Mouse (Mus musculus): Measurements from ENCODE around the gene Rdh19.

Rdh19 gene

DNA sequence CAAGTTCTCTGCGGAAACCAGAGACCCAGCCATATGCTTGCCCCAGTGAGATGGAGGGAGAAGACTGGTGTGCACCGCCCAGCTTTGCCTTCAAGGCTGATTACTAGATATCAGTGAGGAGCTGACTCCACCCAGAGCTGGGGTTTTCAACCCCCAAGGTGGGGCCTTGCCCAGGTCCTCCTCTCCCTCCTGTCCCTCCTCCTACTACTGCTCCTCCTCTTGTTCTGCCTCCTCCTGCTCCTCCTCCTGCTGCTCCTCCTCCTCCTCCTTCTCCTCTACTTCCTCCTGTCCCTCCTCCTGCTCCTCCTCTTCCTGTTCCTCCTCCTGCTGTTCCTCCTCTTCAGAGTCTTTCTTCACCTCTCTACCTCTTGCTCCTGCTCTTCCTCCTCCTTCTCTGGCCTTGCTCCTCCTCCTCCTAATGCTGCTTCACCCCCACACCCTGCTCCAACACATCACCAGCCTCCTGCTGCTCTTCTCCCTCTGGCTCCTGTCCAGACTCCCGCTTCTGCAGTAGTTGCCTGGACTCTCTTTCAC is 29.5 kb downstream of the Rdh19 start:
- DNase-seq (ENCODE audit: low read depth, low spot score), result peak; percentile 34

DNA sequence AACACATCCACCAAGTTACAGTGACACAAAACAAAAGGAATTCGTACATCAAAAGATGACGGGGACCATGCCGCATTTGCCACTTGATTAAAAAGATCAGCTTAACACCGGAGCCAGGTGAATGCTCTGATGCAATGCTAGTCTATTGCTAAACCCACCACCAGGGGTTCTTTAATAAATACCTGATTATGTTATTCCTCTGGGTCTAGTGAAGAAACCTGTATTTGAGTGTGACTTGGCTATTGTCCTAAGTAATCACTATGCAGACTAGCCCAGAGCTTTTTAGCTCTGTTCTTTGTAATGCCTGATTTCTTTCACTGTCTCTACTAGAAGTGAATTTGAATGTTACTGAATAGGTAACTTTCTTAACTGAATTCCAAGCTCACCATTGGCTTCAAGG is 31.3 kb downstream of the Rdh19 start:
- no peak for DNase-seq (ENCODE audit: low read depth, low spot score)

DNA sequence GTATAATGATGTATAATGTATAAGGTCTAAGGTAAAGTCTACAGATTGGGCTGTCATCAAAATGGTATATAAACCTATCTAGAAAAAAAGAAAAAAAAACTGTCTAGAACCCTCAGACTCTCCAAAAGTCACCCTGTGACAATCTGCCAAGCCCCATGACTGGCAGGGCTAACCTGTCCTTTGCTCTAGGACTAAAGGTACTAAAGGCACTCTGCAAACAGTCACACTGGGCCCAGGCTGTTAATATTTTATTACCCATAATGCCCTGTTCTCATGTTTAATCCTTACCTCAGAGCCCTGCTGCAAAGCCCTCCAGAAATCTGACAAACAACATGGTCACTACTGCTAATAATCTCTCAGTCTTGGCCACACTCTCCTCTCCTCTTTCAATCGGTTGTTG is 36.8 kb downstream of the Rdh19 start:
- DNase-seq (ENCODE audit: low read depth, low spot score), result no peak

DNA sequence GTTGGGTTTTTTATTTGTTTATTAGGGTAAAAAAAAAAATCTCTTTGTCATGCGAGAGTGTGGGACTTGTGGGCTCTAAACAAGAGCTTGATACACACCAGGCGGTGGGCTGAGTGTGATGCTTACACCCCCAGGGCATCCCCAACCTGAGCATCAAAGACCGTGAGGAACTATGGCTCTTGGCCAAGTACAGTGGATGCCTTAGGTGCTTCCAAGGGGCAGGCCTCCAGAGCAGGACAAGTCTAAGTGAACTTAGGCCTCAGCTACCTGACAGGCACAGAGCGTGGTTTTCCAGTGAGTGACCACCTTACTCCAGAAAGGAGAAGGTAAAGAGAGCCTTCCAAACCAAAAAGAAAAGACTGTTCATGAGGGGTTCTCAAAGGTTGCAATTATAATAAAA is 37.2 kb downstream of the Rdh19 start:
- DNase-seq (ENCODE audit: low read depth, low spot score), result no peak

DNA sequence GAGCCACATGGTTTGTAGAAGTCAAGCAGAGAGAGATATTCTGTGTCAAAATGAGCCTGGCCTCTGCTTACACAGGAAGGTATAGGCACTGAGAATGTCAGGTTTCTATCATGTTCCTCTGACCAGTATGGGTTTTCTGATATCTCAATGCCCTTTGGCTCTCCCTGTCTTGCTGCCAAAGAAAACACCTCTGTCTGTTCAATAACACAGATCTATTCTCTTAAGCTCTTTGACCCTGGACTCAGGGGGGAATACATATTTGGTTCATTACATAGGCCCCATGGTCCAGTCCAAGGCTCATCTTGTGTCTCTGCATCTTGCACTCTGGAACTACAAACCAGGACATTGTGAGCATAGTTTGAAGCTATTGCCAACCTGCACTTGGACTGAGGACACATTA is 38.9 kb downstream of the Rdh19 start, which contains the start of gene Rdh7:
Gene Rdh7, minus strand, starts transcription at position 213 of the 400 bp plus-strand sequence.
- no peak for DNase-seq (ENCODE audit: low read depth, low spot score)

DNA sequence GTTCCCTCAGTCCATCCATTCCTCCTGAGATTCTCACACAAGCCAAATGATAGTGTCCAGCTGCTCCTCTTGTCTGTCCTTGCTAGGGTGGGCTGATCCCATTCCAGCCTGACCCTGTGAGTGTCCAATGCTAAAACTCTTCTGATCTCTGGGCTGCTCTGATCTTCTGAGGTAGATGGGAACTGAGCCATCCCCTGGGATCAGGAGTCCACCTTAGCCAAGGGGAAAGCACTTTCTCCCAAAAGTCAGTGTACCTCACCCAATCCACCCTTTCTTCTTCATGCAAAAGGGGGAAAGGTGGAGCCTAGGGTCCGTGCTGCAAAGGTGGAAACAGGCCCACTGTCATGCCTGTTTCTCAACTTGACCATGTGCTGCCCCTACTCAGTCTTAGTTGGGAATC is 41.8 kb downstream of the Rdh19 start:
- DNase-seq (ENCODE audit: low read depth, low spot score), result no peak

DNA sequence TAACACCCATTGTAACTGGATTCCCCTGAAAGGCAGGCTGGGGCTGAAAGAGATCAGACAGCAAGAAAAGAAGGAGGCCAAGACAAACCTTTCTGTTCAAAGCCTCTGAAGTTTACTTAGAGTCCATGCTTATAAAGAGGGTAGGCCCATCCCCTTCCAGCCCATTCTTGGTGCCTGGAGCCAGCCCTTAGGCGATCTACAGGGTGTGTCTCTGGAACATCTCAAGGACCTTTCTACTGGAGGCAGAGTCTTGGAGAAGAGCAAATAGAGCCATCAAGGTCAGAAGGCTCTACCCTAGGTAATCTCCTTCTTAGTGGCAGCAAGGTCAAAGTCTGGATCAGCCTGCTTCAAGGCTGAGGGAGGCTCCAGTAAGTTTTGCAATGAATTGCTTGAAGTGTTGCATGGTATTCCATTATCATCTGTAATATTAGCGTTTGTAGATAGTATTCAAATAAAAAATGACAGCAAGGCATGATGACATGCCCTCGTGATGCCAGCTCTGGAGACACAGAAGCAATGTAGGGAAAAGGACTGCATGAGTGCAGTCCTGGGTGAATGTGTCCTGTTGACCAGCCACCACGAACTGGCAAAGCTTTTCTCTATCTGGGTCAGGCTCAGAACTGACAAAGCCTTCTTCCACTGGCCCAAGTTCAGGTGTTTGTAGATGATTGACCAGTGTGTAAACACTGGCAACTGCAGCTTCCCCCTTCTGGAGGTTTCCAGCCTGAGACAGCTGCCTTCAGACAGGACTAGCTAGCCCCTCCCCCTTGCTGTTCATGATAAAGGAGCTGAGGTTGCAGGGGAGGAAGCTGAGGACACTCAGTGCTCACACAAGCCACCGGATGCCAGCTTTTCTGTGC is 43.7 kb downstream of the Rdh19 start:
- peak; percentile 79 for DNase-seq (ENCODE audit: low read depth, low spot score)

DNA sequence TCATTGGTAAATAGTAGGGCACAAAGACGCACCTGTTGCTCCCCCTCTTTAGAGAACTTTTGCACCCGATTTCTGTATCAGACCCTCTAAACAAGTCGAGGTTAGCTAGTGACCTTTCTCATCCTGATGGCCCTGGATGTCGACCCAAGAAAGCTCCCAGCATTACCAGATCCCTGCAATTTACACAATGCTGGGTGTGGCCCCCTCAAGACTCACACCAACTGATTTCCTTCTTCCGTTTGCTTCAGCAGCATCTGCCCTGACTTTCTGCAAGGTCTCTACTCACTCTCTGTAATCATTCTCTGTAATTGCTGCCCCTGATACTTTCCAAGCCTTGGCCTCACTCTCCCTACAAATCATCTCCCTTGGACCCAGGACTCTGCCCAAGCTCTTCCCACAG is 47.0 kb downstream of the Rdh19 start:
- DNase-seq (ENCODE audit: low read depth, low spot score), result peak; percentile 58

DNA sequence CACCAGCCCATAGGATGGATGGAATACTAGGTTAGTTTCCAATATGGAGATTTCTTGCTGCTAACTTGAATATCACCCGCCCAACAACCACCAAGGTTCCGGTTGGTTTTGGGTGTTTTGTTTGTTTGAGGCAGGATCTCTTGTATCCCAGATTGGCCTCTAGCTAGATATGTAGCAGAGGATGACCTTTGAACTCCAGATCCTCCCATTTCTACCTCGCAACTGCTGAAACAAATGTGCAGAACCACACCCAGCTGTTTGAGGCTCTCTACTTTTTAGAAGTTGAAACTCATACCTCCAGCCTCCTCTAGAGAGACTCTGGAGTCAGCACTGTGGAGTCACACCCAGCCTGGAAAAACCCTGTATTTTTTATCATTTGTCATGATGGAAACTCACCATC is 47.8 kb downstream of the Rdh19 start:
- peak; percentile 68 for DNase-seq (ENCODE audit: low read depth, low spot score)

DNA sequence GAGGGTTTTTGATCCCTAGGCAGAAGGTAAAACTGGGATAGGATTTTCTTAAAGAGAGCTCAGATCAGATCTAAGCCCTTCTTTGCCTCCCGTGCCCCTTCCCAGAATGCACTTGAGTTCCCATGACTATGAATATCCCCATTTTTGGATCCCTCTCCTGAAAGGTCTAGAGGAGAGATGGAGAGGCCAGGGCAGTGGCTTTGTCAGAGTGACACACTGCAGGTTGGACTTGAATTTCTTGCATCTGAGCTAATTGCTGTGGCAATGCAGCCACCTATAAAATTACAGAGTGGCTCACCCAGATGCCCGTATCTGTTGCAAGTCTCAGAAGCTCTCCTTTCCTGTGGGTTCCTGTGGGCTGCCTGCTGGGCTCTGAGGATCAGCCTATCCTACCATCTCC is 48.5 kb downstream of the Rdh19 start, which contains the start of gene Sdr9c7:
Gene Sdr9c7, plus strand, starts transcription at position 301 of the 400 bp plus-strand sequence.
- DNase-seq (ENCODE audit: low read depth, low spot score), result no peak

DNA sequence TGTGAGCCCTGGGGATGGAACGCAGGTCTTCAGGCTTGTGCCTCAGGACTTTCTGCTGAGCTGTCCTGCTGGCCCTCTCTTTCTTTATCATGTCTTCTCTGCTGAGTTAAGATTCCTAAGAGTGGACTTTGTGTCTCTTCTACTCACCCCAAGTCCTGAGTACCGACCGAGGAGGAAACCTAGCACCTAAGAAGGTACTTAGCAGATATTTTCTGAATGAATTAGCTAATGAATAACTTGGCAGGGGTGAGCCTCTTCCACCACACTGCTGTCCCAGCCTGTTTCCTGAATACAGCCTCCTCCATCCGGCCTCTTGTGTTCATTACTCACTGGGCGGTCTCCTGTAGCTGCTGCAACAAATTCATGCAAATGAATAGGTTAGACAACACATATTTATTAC is 50.1 kb downstream of the Rdh19 start:
- no peak for DNase-seq (ENCODE audit: low read depth, low spot score)

DNA sequence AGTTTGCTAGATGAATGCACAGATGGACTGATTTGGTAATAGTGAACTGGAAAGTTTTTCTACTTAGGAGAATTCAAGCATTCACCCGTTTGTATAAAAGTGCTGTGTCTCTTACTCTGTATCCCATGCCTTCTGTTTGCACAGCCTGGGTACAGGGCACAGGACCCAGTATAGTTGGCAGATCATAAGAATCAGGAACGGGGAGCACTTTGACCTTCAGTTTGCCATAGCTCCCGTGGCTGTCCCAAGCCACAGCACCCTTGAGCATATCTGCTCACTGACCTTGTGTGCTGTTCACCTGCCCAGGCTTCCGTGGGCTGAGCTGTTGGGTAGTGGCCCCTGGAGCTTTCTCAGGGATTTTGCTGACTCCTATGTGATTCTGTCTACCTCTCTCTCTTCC is 52.0 kb downstream of the Rdh19 start:
- DNase-seq (ENCODE audit: low read depth, low spot score), result no peak

DNA sequence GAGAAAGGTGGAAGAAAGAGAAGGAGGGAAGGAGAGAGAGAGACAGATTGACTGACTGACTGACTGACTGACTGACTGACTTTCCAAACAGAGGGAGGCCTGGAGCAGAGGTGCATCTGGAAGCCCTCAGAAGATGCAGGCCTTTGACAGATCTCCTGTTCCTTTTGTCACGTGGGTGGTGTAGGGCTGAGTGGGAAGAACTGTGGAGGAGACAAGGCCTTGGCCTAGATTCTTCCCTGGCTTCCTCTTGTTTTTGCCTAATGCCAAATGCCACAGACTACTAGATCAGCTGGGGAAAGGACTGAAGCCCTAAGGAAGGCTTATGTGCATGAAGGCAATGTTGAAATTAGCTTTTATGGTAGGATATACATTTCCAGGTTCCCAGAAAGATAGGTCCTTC is 53.4 kb downstream of the Rdh19 start:
- DNase-seq (ENCODE audit: low read depth, low spot score), result no peak

DNA sequence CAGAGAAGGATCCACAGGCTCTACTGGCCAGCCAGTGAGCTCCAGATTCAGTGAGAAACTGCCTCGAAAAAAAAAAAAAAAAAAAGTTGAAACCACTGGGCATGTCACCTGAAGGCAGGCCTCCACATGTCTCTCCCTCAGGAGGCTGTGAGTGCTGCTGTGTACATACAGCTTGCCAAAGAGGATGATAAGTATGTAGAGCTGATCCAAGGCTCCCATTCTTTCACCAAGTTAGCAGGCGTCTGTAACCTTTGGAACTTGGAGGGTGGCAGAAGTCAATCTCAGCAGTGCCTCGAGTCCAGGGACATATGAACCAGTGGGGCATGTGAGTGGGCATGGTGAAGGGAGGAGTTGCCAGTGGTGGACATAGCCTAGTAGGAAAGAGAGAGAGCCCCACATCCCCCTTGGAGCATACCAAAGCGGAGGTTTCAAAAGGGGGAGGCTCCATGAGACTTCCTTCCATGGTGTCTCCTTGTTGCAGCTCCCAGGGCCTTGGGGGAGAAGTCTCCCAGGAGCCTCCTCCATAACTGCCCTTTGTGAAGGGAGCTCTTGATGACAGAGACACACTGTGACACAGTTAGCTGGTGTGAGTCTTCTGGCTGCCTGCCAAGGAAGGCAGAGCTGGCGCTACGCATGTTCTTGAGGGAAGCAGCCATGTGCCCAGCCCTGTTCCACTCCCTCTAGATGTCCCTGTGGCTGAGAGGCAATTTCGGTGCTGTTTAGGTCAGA is 55.2 kb downstream of the Rdh19 start:
- no peak for DNase-seq (ENCODE audit: low read depth, low spot score)

DNA sequence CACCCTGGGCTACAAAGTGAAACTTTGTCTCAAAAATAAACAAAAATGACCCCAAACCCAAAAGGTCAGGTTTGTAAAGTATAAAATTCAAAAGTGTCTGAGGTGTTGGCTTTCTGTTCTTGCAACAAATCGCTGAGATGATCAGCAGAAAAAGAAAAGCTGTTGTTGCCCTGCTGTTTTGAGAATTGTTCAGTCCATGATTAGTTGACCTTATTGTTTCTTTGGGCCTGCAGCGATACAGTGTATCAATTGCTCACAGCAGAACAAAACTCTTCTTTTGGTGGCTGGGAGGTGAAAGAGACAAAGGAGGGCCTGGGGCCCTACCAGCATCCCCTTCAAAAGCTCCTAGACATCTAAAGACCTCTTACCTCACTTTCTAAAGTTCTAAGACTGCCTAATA is 56.4 kb downstream of the Rdh19 start:
- no peak for DNase-seq (ENCODE audit: low read depth, low spot score)

DNA sequence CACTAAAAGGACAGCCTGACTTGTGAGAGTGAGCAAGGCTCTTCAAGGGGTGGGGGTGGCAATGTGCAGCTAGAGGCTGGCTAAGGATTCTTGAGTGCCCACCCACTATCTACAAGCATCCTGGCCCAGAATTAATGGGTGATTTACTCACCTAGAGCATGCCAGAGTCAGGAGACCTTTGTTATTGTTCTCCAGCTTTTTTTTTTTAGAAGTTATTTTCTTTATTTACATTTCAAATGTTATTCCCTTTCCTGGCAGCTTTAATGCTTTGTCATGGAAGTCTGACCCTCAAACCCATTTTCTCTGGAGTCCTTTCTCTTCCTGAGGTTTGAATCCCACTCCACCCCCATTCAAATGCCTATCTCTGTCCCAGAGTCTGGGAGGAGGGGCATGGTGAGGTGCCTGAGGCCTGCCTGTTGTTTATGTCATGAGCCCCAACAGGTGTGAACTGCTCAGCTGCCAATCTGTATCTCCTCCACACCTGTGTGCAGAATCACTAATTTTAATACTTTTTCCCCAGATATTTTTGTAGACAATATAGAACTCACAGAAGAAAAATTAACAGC is 57.7 kb downstream of the Rdh19 start:
- DNase-seq (ENCODE audit: low read depth, low spot score), result peak; percentile 35
